ENCODE assay signal across 9 mouse cellular contexts in the genomic region with DNA sequence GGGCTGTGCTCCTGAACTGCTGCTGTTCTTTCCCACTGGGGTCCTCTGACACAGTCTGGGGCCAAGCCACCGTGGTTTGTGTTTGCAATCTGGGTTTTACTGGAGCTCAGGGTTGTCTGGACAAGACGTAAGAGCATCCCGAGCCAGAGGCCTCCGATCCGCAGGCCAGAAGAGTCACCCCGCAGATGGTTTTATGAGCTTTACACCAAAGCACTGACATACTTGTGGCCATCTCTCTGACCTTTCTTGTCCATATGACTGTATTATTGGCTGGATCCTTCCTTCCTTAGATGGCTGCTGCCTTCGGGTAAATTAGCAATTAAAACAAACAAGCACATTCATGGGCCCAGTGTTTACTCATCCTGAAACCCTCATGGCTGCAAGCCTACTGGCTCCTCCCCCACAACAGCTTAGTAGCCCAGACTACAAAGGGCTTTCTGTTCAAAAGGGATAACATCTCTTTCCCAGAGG.
DNase-seq lines count a peak whose midpoint lies in the region; ATAC-seq and TF ChIP-seq lines count a peak whose summit lies in the region.
"Had no signal": no experiment of that assay in that cellular context is flagged by ENCODE, and none has a peak within 500 bp of the region (broad histone marks: within the 10 kb centered on the region; RNA-seq: fewer than 3 reads in every experiment).

No protein-coding gene starts in this region.

- intact Hi-C loops in gastrocnemius, adult 2 months (cut with DNase I) = no loop called here
- intact Hi-C loops in left cerebral cortex, postnatal 10 days (cut with DNase I) = no loop called here

- 0 out of 2 replicates have a peak overlapping the region, but pooled peaks have one; percentile 11 for H3K4me3 ChIP-seq in gastrocnemius, adult 2 months
- no peak overlapping the region for H3K4me3 ChIP-seq in hindbrain, postnatal 0 days (ENCODE audit: low read length)
- no peak overlapping the region for H3K4me3 ChIP-seq in midbrain, postnatal 0 days (ENCODE audit: low read depth, low read length)
- H3K4me3 ChIP-seq in thymus, adult 2 months (ENCODE audit: control insufficient read depth, insufficient read depth, low read length) = no peak overlapping the region
- H3K4me3 ChIP-seq: limb, embryonic 15.5 days had no signal

- no peaks in the 10 kb centered on the region for H3K9me3 ChIP-seq in hindbrain, postnatal 0 days (ENCODE audit: low read length)
- no peaks in the 10 kb centered on the region for H3K9me3 ChIP-seq in midbrain, postnatal 0 days (ENCODE audit: low read length)
- H3K9me3 ChIP-seq: limb, embryonic 15.5 days had no signal

- TF ChIP-seq CTCF in gastrocnemius, adult 2 months (IDR thresholded peaks at IDR 0.05) = no peak
- TF ChIP-seq CTCF in hindbrain, postnatal 0 days (IDR thresholded peaks at IDR 0.05; ENCODE audit: low read depth) = no peak
- TF ChIP-seq CTCF in midbrain, postnatal 0 days (IDR thresholded peaks at IDR 0.05) = no peak
- no peak for TF ChIP-seq CTCF in thymus, adult 2 months (IDR thresholded peaks at IDR 0.05; ENCODE audit: borderline replicate concordance, control insufficient read depth, extremely low read depth, insufficient read depth, low read length, poor library complexity)

- H3K9ac ChIP-seq in hindbrain, postnatal 0 days (replicated peaks; ENCODE audit: low read length) = no peak overlapping the region
- H3K9ac ChIP-seq in midbrain, postnatal 0 days (replicated peaks; ENCODE audit: low read length, poor library complexity, severe bottlenecking) = no peak overlapping the region
- H3K9ac ChIP-seq: limb, embryonic 15.5 days had no signal

- no peaks in the 10 kb centered on the region for H3K27me3 ChIP-seq in hindbrain, postnatal 0 days (ENCODE audit: insufficient read depth, low read length)
- no peaks in the 10 kb centered on the region for H3K27me3 ChIP-seq in midbrain, postnatal 0 days (ENCODE audit: insufficient read depth, low read length)
- no peaks in the 10 kb centered on the region for H3K27me3 ChIP-seq in thymus, adult 2 months (ENCODE audit: control insufficient read depth, insufficient read depth, low read length)
- H3K27me3 ChIP-seq: limb, embryonic 15.5 days had no signal

- H3K27ac ChIP-seq in gastrocnemius, adult 2 months = peak overlapping the region; percentile 29
- H3K27ac ChIP-seq in hindbrain, postnatal 0 days = no peak overlapping the region
- no peak overlapping the region for H3K27ac ChIP-seq in midbrain, postnatal 0 days (ENCODE audit: low read depth, low read length)
- no peak overlapping the region for H3K27ac ChIP-seq in thymus, adult 2 months (ENCODE audit: control insufficient read depth, insufficient read depth, low read length)
- H3K27ac ChIP-seq: limb, embryonic 15.5 days had no signal

- H3K36me3 ChIP-seq in hindbrain, postnatal 0 days (ENCODE audit: insufficient read depth, low read length) = no peaks in the 10 kb centered on the region
- H3K36me3 ChIP-seq in midbrain, postnatal 0 days (ENCODE audit: insufficient read depth, low read length) = no peaks in the 10 kb centered on the region
- H3K36me3 ChIP-seq in thymus, adult 2 months (ENCODE audit: control insufficient read depth, insufficient read depth, low read length) = no peaks in the 10 kb centered on the region
- H3K36me3 ChIP-seq: limb, embryonic 15.5 days had no signal

- ATAC-seq in hindbrain, postnatal 0 days = peak; percentile 91
- ATAC-seq in midbrain, postnatal 0 days (ENCODE audit: low FRiP score) = peak; percentile 70
- no peak for ATAC-seq in erythroid progenitor cell, adult 5-6 weeks (replicated peaks; ENCODE audit: low FRiP score, poor library complexity, severe bottlenecking)

- 46% methylated on average over 7 of the region's 7 CpGs for WGBS in hindbrain, postnatal 0 days
- WGBS in midbrain, postnatal 0 days = 37% methylated on average over 7 of the region's 7 CpGs
- WGBS in thymus, adult 2 months = 54% methylated on average over 7 of the region's 7 CpGs

- H3K4me2 ChIP-seq in hindbrain, postnatal 0 days (ENCODE audit: low read depth, low read length) = peak overlapping the region; percentile 17; the same call in 1 of the 2 replicates
- no peak overlapping the region for H3K4me2 ChIP-seq in midbrain, postnatal 0 days (ENCODE audit: low read depth, low read length, poor library complexity, severe bottlenecking)
- H3K4me2 ChIP-seq: limb, embryonic 15.5 days had no signal

- DNase-seq in gastrocnemius, adult 2 months = peak; percentile 32
- DNase-seq in gastrocnemius, postnatal 4 days (ENCODE audit: low spot score in 2 of 2) = no peak
- DNase-seq in embryo, embryonic 9.5 days (ENCODE audit: extremely low spot score) = peak; percentile 40
- DNase-seq in hindbrain, postnatal 0 days (ENCODE audit: low spot score) = peak; percentile 71
- peak; percentile 34 to 37 for DNase-seq in left cerebral cortex, postnatal 10 days (ENCODE audit: extremely low spot score in 1 of 2, low spot score in 2 of 2)
- DNase-seq in midbrain, postnatal 0 days (ENCODE audit: low spot score) = peak; percentile 75
- no peak for DNase-seq in thymus, adult 2 months

- TF ChIP-seq POLR2A in thymus, adult 2 months (IDR thresholded peaks at IDR 0.05; ENCODE audit: control insufficient read depth, extremely low read depth, insufficient read depth, low read length, poor library complexity) = no peak

- H3K4me1 ChIP-seq in hindbrain, postnatal 0 days (ENCODE audit: insufficient read depth, low read length) = peaks cover 4% of the 10 kb centered on the region; the same call in 1 of the 2 replicates
- no peaks in the 10 kb centered on the region for H3K4me1 ChIP-seq in midbrain, postnatal 0 days (ENCODE audit: insufficient read depth, low read length)
- no peaks in the 10 kb centered on the region for H3K4me1 ChIP-seq in thymus, adult 2 months (replicated peaks; ENCODE audit: control insufficient read depth, insufficient read depth, low read length)
- H3K4me1 ChIP-seq: limb, embryonic 15.5 days had no signal

Comparison
In these comparisons a context has a peak if more than half of its experiments do, and no peak if none do; other contexts are left out.
1. DNase-seq: peak in gastrocnemius, adult 2 months (single experiment), embryo, embryonic 9.5 days (single experiment), hindbrain, postnatal 0 days (single experiment), left cerebral cortex, postnatal 10 days (2 of 2) and midbrain, postnatal 0 days (single experiment); none in gastrocnemius, postnatal 4 days (0 of 2) and thymus, adult 2 months (single experiment).